Mouse (Mus musculus) hematopoietic stem cell, adult 5-6 weeks (primary cell): Measurements from ENCODE around the gene Pcmt1. TPM values are rescaled to one million over a fixed set of nuclear protein-coding genes. Genes with fewer than 3 reads are reported as not detected.

ENCODE experiments used
- ATAC-seq, 2 experiments: fragments of 125-278 bp in 1 of 2; replicated peaks in 1 of 2; 2 replicates each; pipeline ENCODE4 v1.8.0; 2016 to 2017; ENCODE audit warnings: inconsistent platforms in 2 of 2, mild to moderate bottlenecking in 2 of 2, moderate number of reproducible peaks in 2 of 2, low read depth in 1 of 2, moderate TSS enrichment in 1 of 2; ENCODE audit not compliant: low FRiP score in 2 of 2, poor library complexity in 2 of 2, severe bottlenecking in 2 of 2, insufficient read depth in 1 of 2, low TSS enrichment in 1 of 2
- total RNA-seq: library from RNA; stranded (forward); fragments of 172-1452, 232-1000 nt; gene quantifications from 2 replicates; pipeline ENCODE4 v1.2.3, GENCODE M21; 2017

Gene Pcmt1
- 75.1 and 90.9 TPM in 2 replicates for total RNA-seq

DNA sequence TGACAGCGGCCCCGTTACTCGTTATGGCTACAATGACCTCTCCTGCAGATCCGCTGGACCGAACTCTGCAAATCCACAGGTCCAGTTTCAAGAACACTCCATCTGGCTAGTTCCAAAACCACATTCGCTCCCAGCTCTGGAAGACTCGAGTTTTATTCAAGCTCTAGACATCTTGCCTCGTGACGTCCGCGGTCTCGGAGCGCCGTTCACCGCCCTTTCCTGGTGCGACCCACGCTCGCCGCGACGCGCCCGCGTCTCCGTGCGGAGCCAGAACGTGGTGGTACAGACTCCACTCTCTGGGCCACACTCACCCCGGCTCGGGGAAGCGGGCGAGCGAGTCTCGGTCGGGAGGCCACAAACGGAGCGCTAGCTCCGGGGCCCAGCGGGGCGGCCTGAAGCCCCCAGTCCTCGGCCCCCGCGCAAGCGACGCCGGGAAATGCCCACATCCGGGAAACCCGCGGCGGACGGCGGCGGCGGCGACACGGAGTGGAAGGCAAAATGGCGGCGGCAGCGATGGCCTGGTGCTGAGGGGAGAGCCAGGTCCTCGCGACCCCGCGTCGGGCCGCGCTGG is at the start of gene Pcmt1, which contains the start of gene Lats1:
Pcmt1 (minus strand) TSS at position 406 of the 571 bp plus-strand sequence.
Lats1 (plus strand) TSS at position 484 of the 571 bp plus-strand sequence.
- peak; percentile 58 to 72 for ATAC-seq

DNA sequence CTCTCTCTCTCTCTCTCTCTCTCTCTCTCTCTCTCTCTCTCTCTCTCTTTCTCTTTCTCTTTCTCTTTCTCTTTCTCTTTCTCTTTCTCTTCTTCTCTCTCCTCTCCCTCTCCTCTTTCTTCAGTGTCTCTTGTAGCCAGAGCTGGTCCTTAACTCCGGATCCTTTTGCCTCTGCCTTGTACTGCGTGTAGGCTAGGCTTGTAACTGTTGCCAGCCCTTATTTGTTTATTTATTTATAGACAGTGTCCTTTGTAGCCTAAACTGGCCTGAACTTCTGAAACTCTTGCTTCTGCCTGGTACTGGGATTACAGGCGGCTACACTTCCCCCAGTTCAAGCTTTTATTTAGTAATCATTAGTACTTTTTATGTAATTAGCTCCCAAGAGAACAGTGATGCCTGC is 46.1 kb upstream of the Pcmt1 start:
- no peak for ATAC-seq

DNA sequence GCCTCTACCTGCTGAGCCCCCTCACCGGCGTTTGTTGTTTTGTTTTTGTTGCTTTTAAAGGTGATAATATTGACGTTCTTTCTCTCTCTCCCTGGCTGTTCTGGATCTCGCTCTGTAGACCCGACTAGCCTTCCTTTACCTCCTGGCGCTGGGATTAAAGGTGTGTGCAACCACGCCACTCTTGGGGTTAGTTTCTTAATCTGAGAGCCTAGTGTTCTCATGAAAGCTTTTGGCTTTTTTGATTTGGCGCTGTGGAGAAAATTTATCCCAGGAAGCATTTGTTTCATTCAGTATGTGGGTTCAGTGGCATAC is 45.5 kb upstream of the Pcmt1 start:
- 0 out of 4 replicates have a peak, but pooled peaks of 1 of the 2 experiments have one; percentile 9 for ATAC-seq

DNA sequence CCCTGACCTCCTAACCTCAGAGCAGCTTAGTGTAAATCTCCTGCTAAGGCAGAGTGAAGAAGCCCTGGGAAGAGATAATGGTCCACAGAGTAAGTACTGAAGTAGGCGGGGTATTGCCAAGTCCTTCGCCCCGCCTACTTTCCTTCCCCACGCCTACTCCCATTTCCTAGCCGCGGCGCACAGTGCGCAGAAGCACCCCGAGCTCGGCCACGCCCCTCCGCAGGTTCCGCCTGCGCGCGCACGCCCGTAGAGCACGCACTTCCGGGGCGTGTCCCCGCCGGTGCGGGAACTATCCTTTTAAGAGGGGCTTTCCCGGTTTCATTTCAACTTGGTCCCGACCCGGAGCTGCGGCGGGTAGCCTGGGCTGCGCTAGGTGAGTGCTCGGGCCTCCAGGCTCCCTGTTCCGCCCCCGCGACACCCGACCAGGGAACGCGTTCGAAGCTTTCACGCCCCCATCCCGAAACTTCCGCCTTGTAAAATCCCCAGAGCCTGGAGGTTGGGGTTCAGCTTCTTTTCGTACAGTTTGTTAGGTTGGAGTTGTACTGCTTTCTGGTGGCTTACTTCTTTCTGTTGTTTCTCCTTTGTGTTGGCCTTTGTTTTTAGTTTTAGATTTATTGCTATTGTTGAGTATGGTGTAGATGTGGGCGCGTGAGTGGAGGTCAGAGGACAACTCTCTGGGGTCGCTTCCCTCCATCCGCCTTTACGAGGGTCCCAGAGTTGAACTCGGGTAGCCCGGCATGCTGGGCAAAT is 45.0 kb upstream of the Pcmt1 start, which contains the start of gene Katna1:
Katna1 (plus strand) TSS at position 250 of the 750 bp plus-strand sequence.
- peak; percentile 90 to 97 for ATAC-seq

DNA sequence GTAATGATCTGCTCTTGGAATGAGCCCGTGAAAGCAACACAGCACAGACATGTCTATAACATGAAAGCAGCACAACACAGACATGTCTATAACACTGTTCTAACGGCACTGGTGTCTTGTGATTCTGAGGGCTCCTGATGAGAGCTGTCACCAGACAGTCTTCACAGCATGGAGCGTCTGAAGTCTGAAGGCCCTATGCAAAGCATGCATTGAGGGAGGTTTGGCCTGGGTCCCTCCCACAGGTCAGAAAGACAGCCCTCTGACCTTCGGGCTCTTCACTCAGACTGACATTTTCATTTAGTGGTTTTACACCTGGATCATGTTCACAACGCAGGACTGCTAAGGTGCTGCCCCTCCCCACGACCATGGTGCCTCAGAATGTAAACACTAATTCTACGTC is 34.1 kb upstream of the Pcmt1 start:
- ATAC-seq = no peak

DNA sequence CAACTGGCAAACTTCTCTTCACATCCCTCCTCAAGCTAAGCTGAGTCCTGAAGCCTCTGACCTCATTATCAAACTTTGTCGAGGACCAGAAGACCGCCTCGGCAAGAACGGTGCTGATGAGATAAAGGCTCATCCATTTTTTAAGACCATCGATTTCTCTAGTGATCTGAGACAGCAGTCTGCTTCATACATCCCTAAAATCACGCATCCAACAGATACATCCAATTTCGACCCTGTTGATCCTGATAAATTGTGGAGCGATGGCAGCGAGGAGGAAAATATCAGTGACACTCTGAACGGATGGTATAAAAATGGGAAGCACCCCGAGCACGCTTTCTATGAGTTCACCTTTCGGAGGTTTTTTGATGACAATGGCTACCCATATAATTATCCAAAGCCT is 31.6 kb upstream of the Pcmt1 start:
- ATAC-seq = no peak

DNA sequence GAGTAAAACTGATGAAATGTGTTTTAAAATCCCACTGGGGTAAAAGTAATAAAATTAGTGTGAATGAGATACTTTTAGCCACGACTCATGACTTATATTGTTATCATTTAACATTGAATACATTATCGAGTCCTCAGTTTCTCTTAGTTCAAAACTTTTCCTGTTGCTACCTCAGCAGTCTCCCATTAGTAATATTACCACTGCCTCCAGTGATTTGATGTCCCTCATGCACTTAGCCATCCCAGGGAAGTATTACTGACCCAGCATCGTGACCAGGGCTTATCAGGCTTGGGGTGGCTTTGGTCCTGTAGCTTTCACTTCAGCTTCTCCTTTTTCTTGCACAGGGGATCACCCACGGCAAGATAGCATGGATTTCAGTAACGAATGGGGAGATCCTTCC is 29.2 kb upstream of the Pcmt1 start:
- ATAC-seq = no peak

DNA sequence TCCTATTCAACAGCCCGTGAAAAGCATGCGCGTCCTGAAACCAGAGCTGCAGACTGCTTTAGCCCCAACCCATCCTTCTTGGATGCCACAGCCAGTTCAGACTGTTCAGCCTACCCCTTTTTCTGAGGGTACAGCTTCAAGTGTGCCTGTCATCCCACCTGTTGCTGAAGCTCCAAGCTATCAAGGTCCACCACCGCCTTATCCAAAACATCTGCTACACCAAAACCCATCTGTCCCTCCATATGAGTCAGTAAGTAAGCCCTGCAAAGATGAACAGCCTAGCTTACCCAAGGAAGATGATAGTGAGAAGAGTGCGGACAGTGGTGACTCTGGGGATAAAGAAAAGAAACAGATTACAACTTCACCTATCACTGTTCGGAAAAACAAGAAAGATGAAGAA is 21.6 kb upstream of the Pcmt1 start:
- ATAC-seq = no peak

DNA sequence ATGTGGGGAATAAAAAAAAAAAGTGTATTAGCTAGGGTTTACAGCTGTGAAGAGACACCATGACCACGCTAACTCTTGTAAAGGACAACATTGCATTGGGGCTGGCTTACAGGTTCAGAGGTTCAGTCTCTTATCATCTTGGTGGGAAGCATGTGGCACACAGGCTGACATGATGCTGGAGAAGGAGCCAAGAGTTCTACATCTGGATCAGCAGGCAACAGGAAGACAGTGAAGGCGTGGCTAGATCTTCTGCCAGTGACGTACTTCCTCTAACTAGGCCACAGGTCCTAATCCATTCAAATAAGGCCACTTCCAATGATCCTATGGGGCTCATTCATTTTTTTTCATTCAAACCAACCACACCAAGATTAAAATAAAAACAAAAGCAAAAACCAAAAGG is 19.2 kb upstream of the Pcmt1 start:
- no peak for ATAC-seq

DNA sequence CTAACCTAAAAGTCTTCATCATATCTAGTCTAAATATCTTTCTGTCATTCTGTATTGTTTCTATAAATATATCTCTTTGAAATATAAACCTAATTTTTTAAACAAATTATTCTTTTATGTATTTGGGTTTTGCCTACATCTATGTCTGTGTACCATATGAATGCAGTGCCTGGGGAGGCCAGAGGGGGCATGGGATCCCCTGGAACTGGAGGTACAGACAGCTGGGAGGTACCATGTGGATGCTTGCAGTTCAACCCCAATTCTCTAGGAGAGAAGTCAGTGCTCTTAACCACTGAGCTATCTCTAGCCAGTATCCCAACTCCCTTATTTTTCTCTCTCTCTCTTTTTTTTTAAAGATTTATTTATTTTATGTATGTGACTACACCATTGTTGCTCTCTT is 14.3 kb upstream of the Pcmt1 start:
- peak in 1 of 2 experiments; percentile 72; a peak in 1 of 4 replicates for ATAC-seq

DNA sequence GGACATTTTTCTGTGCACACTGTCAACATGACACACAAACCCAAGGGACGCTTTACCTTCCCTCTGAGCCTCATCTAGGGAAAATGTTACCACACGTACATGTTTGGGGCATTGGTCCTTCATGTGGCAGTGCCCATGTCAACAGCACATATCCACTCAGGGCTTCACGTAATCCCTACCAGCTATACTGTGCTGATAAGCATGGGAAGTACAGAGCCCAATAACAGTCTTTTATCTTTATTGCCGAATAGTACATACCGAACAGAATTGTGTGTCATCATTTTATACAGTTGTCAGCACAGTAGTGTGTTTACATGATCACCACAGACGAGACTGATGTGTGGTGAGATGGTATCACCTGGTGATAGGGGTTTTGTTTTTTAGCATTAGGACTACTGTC is 6.0 kb upstream of the Pcmt1 start:
- ATAC-seq = no peak

DNA sequence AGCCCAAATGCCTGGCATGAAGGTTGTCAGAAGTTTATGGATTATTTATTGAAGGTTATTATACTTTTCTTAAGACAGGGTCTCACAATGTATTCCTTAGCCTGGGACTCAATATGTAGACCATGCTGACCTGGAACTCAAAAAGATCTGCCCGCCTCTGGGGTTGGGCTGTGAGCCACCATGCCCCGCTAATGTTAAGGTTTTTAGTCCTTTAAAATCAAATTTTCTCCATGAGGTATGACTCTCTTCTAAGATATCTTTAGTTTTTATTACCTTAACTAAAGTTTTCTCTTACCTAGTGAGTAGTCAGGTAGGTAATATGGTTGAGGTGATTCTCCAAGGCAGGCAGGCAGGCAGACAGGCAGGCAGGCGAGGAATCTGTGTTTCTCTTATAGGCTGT is 1.3 kb upstream of the Pcmt1 start:
- ATAC-seq = no peak

DNA sequence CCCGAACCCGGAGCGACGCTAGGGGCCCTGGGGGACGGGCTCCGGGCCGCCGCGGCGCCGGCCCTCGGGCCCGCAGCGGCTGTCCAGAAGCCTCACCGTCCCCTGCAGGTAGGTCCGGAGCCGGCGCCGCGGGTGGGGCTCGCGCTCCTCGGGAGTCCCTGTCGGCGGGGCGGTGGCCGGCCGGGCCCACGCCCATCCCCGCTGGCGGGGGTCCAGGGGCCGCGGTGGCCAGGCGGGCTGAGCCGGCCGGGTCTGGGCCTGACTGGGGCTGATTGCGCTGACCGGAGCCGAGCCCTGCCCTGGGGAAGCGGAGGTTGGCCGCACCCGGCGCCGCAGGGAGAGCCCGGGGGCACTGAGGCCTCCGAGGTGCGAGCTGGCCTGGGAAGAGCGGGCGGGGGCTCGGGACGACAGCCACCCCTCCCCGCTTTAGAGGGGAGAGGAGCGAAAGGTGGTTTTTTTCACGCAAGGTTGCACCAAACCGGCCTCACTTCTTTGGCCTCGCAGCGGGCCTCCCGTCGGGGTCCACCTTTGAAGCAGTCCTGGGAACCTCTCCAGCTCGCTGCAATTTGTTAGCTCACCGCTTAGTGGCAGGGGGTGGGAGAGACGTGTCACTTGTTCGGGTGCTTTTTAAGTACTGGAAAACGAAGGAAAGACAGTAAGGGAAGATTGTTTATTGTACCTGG is 548 bp upstream of the Pcmt1 start:
- ATAC-seq = peak; percentile 68 to 74

DNA sequence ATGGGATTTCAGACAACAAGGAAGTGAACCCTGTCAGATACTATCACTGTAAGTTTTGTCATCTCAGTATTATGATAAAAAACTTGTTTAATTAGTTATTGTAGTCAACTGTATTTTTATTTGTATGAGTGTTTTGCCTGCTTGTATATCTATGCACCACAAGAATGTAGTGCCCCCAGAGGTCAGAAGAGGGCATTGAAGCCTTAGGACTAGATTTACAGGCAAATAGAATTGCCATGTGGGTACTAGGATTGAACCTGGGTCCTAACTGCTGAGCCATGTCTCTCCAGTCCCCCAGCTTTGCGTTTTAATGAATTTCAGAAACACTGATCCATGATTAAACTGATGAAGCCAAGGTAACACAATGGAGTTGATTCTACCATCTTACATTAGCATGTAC is 7.3 kb downstream of the Pcmt1 start:
- peak; percentile 75 to 88 for ATAC-seq

DNA sequence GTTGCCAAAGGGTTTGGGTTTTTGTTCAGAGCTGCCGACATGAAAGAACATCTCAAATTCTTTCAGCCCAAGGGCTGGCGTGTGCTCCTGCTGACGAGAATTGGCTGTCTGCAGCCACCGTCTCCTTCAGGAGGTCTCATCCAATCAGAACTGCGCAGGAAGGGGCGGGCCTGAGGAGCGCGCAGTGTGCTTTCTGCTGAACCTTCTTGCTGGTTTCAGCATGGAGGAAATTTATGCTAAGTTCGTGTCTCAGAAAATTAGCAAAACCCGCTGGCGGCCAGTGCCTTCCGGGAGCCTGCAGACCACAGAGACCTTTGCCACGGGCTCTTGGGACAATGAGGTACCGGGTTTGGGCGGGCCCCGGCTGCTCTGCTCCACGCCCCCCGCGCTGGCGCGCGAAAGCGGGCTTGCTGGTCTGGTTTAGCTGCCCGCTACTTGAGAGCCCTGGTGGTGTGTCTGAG is 13.6 kb downstream of the Pcmt1 start, which contains the start of gene Nup43:
Nup43 (plus strand) TSS at position 162 of the 461 bp plus-strand sequence.
- ATAC-seq = peak; percentile 83 to 85

DNA sequence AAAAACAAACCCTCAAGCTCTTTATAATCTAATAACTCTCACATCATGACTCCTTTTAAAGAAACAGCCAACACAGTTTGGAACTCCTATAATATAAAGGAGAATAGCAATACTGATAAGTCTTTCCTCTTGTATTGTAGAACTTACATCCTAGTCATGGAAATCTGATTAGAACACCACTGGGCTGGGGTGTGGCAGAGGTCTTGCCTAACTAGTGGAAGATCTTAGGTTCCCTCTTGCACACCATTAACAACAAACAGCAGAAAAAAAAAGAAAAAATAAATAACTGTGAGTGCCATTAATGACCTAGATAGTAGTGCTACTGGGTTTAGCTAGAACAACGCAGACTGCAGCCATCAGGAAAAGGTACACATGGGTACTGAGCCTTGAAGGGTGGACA is 16.0 kb downstream of the Pcmt1 start:
- no peak for ATAC-seq

DNA sequence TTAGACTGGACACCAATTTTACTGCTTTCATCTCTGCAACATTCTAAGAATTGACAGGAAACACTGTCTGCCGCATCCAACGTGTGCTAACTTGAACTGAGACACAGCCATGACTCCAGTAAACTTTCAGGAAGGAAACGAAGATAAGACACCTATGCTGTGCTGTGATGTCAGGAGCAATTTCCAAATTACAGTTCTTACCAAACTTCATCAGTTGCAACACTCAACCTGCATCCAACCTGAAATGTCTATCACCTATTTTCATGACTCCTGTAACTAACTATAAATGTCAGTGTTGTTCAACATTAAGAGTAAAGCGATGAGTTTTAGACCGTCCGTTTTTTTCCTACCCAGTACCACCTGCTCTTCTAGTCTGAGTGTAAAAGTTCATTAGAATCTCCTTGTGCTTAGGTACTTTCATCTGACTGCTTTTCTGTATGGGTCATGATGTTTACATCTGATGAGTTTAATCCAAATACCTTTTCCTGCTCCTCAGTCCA is 16.9 kb downstream of the Pcmt1 start:
- ATAC-seq = peak in 1 of 2 experiments; percentile 7; a peak in 1 of 4 replicates
